Mouse (Mus musculus): Measurements from ENCODE around the gene Ccdc30.

Gene Ccdc30

DNA sequence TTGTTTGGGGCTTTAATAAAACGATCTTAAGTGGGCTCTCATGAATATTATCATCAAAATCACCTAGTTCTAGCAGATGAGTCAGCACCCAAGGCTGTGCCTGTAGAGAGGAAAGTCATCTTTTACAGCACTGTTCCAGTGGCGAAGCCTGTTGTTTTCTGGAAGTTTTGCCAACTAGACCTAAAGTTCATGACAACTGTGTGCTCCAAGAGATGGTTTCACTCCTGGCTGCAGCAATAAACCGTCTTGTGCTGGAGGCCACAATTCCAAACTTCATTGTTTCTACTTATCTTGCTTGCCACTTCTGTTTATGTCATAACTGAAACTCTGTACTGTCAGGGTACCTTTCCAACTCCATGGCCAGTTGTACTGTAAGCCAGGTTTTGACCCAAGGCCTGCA is 1.9 kb upstream of the Ccdc30 start:
- DNase-seq (ENCODE audit: low spot score): no peak

GRCm38 (mm10) chr4:119412791-119413190 is 2.5 kb downstream of the Ccdc30 start:
- no peak for DNase-seq (ENCODE audit: low spot score)

DNA sequence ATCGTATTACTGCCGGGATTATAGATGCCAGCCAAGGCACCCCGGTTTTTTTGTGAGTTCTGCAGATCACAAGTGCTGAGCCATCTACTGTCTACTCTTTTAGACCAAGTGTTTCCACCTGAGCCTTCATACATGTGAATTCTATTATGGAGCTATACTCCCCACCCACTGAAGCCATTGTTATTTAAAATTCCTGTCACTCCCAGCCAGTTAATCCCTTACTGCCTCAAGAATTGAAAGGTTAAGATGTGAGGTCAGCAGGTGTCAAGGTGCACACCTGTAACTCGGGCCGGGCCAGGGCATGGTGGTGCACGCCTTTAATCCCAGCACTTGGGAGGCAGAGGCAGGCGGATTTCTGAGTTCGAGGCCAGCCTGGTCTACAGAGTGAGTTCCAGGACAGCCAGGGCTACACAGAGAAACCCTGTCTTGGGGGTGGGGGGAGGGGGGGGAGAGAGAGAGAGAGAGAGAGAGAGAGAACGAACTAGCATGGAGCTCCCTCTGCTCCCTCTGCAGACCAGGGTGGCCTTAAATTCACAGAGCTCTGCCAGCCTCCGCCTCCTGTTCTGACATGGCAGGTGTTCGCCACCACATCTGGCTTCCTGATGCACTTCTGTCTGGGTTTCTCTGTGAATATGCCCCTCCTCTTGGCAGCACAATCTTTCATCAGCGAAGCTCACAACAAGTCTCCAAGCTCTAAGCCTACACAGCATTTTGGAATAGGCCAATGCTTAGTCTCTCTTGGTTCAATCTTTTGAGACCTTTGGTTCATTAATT is 3.3 kb downstream of the Ccdc30 start:
- DNase-seq (ENCODE audit: low spot score): no peak

DNA sequence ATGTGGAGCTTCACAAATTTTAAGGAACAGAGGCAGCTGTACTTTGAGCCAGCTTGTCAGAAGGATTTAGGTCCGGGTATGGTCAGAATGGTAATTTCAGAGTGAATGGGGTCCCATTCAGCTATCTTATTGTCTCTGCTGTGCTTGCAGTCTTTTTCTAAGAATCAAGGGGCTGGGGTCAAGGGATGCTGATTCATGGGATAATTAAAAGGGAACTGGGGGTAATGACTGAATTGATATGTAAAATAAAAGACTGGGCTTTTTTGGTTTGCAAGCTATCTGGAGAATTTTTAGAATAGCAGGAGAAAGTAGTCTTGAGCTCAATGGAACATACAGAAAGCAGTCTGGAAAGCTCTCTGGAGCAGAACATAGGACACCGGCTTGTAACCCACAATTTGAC is 11.9 kb downstream of the Ccdc30 start:
- DNase-seq (ENCODE audit: low spot score): no peak

GRCm38 (mm10) chr4:119400896-119401295 is 14.4 kb downstream of the Ccdc30 start:
- DNase-seq (ENCODE audit: low spot score): no peak

- DNase-seq (ENCODE audit: low spot score): no peak
These were observed 16.6 kb downstream of the Ccdc30 start for GRCm38 (mm10) chr4:119398751-119399150.

DNA sequence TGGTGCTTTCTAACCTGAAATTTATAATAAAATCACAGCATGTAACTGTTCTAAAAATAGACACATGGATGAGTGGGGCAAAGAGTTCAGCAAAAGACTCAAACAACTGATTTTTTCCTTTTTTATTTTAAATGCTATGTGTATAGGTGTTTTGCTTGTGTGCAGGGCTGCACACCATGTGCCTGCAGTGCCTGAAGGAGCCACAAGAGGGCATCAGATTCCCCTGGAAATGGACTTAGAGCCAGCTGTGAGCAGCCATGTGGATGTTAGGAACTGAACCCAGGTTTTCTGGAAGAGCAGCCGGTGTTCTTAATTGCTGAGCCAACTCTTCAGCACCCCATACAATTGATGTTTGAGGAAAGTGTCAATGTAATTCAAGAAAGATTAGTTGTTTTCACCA is 25.0 kb downstream of the Ccdc30 start:
- peak; percentile 42 for DNase-seq (ENCODE audit: low spot score)

- DNase-seq (ENCODE audit: low spot score): no peak
These were observed 26.1 kb downstream of the Ccdc30 start for GRCm38 (mm10) chr4:119389184-119389583.

DNA sequence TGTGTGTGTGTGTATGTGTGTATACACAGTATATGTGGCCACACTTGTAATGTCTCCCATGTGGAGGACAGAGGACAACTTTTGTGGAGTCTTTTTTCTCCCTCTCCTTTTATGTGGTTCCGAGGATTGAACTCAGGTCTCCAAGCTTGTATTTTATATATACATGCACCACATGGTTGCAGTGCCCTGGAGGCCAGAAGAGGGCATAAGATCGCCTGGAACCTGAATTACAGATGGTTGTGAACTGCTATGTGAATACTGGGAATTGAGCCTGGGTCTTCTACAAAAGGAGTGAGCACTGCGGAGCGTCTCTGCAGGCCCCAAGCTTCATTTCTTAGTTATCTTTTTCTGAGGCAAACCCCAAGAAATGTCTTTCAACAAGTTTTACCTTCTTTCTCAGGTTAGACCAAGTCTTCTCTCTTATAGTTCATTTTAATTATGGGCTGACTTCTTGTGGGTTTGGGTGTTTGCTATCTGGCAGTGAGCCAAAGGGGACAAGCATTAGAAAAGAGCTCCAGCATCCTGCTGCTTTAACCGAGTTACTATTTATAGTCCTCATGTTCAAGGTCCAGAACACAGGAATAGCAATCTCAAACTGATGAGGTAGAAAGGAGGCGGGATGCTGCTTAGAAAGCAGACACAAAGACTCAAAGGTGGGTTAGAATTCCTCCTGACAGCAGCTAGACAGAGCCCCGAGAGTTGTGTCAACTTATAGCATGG is 33.7 kb downstream of the Ccdc30 start:
- no peak for DNase-seq (ENCODE audit: low spot score)

GRCm38 (mm10) chr4:119369460-119369859 is 45.9 kb downstream of the Ccdc30 start:
- DNase-seq (ENCODE audit: low spot score): no peak

- no peak for DNase-seq (ENCODE audit: low spot score)
These were observed 48.4 kb downstream of the Ccdc30 start for GRCm38 (mm10) chr4:119366758-119367526.

GRCm38 (mm10) chr4:119362231-119362630 is 53.1 kb downstream of the Ccdc30 start:
- DNase-seq (ENCODE audit: low spot score): no peak

GRCm38 (mm10) chr4:119359196-119359971 is 55.9 kb downstream of the Ccdc30 start:
- DNase-seq (ENCODE audit: low spot score): no peak

- no peak for DNase-seq (ENCODE audit: low spot score)
These were observed 69.8 kb downstream of the Ccdc30 start for GRCm38 (mm10) chr4:119345508-119345907.

- peak; percentile 26 for DNase-seq (ENCODE audit: low spot score)
These were observed 76.4 kb downstream of the Ccdc30 start for GRCm38 (mm10) chr4:119338861-119339361.

DNA sequence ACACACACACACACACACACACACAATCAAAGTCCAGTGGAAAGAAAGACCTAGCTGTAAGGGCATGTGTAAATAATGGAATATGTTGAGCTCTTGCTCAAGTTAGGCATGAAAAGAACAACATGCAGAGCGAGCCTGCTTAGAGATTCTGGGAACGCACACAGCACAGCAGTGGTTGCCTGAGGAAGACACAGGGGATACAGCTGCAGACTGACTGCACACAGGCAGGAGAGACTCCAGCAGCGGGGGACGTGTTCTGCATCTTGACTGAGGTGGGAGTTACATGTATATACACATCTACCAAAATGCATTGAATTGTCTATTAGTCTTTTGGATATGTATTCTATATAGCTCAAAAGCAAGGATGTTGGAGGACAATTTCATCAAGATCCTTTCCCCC is 76.9 kb downstream of the Ccdc30 start:
- DNase-seq (ENCODE audit: low spot score): no peak

DNA sequence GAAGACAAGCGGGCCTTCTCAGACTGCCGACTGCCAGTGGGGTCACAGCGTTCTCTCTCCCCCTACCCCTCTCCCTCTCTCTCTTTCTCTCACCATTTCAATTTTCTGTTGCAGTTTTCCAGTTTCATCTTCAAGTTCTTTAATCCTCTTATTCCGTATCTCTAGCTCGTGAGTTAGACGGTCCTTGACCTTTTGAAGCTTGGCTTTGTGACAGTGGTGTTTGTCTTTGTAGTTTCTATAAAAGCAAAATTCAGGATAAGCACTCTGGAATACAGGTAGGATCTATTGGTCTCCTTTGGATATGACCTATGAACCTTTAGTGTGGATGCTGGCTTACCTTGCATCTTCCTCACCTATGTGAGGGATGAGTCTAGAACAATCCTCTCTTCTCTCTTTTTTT is 81.8 kb downstream of the Ccdc30 start:
- DNase-seq (ENCODE audit: low spot score): no peak

DNA sequence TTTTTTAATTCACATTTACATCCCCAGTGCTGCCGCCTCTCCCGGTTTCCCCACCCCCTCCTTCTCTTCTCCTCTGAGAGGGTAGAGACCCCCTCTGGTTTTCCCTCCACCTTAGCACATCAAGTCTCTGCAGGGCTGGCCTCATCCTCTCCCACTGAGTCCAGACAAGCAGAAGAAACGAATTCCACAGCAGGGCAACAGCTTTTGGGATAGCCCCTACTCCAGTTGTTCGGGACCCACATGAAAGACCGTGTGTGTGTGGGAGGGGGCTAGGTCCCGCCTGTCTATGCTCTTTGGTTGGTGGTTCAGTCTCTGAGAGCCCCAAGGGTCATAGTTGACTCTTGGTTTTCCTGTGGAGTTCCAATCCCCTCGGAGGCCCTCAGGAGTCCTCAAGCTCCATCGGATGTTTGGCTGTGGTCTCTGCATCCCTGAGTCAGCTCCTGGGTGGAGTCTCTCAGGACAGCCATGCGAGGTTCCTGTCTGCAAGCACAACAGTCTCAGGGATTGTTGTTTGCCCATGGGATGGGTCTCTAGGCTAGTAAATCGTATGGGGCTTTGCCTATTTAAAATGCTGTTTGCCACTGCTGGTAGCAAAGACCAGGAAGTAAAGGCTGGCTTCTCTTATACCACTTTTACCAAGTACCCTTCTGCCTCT is 94.3 kb downstream of the Ccdc30 start:
- DNase-seq (ENCODE audit: low spot score): no peak

DNA sequence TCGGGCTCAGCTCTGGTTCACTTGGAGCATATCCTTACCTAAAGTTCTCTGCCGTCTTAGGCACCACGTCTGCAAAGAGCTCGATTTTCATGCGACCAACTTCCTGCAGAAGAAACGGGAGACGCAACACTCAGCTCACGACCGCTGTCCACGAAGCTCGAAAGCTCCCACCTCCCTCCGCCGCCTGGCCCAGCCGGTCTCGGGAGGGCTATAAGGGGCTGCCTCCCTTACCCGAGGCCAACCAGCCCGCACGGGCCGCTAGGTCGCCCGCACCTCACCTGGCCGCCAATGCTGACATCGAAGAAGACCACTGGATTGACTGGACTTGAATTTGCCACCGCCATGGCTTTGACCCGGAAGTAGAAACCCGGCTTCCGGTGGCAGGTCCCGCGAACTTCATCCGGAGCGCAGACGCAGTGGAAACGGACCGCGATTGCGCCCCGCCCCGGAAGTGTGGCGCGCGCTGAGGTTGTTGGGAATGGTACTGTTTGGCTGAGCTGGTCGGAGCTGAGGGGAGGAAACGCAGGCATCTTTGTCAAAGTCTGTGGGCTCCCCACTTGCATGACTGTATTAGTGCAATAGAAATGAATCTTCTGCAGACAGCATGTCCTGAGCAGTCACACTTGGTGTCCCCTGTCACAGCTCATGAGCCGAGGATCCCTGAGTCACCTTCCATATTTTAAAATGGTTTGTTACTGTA is 95.0 kb downstream of the Ccdc30 start, which contains the start of gene Ppih:
Gene Ppih, minus strand, starts transcription at position 416 of the 700 bp plus-strand sequence.
- peak; percentile 90 for DNase-seq (ENCODE audit: low spot score)

DNA sequence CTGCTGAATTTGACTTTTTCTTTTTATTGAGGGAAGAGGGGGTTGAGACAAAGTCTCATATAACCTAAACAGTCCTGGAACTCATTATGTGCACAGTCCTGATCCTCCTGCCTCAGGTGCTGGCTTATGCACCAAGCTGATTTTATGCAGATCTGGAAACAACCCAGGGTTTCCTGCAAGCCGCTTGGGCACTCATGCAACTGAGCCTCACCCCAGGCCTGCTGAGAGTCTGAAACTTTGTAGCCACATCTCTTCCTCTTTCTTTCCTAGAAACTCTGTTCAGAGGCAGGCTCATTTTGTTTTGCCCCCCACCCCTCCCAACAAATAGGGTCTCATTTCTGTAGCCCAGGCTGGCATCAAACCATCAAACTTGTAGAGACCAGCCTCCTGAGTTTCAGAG is 101.6 kb downstream of the Ccdc30 start:
- DNase-seq (ENCODE audit: low spot score): no peak

- DNase-seq (ENCODE audit: low spot score): no peak
These were observed 109.9 kb downstream of the Ccdc30 start for GRCm38 (mm10) chr4:119305418-119305817.
